Mouse (Mus musculus): Measurements from ENCODE around the gene Pde10a.

The Pde10a gene

DNA sequence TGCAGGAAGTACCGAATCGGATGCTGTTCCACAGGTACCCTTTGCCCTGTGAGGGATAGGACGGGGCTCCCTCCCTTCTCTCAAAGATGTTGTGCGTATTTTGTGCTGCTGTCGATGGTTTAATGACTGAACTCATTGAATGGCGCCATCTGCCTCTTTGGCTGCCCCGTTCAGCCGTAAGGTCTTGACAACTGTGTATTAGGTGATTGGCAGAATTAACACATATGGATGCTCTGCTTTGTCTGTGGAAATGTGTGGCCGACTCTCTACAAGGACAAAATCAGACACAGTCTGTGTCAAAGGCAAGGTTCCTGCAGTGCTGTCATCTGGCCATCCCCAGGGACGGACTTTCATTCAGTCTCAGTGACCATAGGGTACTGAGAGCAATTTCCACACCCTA is 372.6 kb downstream of the Pde10a start:
- DNase-seq: no peak

DNA sequence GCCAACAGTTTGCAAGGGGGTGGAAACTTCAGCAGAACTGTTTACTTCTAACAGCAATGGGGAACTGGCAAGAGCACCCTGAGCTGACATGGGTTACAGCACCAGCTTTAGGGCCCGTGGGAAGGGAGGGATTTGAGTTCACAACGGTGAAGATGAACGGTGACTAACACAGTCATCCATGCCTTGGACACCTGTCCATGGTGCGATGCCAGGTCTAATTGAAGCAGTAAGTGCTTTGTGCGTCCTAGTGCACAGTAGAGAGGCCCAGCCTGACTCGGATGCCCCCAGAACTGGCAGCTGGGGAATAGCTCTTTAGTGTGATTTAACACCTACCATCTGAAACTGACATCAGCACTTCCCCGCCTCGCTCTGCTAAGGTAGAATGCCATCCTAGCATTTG is 373.0 kb downstream of the Pde10a start:
- DNase-seq: no peak

DNA sequence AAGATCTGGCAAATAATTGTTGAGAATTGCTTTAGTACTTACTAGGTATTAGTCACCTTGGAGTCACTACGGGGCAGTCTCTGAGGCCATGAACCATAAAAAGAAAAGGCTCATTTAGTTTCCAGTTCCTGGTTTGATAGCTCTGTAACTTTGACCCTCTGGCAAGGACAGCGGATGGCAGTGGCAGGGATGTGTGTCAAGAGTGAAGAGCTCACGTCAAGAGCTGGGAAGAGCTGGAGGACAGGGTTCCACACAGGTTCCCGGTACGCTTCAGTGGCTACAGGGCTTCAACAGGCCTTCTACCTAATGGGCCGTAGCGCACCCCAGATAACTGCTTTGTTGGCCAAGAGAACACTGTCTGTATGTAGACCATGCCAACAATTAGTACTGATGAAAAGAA is 374.0 kb downstream of the Pde10a start:
- peak; percentile 27 to 29 for DNase-seq

DNA sequence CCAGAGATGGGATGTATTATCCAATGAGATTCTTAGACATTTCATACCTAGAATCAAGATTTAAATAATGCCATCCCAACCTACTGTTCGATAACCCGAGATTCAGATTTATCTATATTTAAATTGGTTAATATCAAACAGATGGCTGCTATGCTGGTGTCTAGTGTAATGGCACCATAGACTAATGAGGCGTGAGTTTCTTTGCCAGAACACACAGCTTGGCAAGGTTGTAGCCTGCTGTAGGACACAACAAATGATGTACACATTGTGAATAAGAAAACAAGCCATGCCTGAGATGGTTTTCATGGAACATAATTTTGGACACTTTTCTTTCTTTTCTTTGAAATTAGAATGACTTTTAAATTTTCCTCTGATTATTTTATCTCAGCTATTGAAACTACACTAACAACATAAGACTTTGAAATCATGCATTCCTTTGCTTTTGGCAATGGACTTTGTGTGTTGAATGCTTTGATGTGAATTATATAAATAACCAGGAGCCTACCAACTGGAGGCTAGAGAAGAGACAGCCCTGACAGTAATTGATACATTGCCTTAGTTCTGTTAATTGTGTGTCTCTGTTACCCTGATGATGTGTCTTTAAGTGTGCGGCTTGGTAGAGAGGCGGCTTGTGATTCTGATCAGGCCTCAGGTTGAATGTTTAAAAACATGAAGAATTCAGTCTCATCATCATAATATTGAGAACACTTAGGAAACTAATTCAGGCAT is 378.5 kb downstream of the Pde10a start:
- DNase-seq: no peak

DNA sequence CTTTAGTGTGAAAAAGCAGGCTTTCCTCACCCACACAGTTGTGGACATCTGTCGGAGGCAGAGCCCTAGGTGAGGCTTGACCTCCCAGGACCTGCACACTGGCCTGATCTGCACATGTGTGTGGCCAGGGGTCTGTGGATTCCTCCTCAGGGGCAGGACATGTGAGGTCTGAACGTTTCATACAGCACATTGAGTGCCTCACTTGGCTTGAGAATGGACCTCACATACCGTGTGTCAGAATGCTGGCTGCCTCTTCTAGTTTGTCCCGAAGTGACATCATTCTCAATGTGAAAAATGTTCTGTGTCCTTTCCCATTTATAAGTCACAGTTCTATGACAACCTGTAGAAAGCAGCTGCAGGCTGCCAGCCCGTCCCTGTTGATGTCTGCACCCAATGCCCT is 385.4 kb downstream of the Pde10a start:
- DNase-seq: no peak

DNA sequence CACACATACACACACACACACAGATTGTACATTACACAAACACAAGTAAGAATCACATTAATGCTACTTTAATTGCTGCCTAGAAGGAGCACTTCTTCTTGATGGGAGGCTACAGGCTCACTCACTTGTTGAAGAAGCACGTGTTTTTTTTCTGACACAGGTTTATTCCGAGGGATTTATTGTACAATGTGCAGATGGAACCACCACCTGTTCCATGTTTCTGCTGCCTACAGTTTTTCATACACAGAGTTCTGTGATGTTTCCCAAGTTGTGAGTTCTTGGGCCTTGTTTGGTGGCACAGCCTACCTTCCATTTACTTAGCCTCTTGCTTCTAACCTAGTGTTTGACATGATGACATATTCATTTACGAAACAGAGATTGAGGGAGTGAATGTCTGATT is 387.8 kb downstream of the Pde10a start:
- no peak for DNase-seq

DNA sequence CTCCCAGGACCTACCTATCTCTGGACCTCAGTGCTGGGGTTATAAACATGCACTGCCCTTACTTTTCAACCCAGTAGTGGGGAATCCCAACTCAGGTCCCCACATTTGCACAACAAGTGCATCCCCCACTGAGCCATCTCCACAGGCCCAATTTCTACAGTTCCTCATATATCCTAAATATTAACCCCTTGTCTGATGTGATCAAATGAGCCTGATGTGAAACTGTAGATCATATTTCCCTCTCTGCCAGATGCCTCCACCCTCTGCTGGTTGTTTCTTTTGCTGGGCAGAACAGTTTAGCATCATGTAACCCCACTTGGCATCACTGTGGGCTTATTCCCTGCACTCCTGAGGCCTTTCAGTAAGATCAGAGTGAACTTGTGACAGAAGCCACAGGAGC is 390.5 kb downstream of the Pde10a start:
- DNase-seq: no peak

DNA sequence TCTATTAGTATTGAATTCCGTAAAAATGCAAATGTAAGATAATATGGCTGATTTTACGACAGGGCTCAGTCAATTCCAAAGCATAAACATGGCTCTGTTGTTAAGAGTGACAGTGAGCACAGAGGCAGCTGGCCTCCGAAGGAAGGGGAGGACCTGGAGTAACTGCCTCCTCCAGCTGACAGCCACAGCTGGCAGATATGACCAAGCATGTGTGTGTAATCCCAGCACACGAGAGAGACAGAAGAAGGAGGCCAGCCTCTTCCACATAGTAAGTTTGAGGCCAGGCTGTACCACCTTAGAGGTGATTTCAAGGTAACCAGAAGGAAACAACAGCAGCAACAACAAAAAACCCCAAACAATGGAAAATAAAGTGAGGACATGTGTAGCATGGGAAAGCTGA is 397.9 kb downstream of the Pde10a start:
- DNase-seq: no peak

DNA sequence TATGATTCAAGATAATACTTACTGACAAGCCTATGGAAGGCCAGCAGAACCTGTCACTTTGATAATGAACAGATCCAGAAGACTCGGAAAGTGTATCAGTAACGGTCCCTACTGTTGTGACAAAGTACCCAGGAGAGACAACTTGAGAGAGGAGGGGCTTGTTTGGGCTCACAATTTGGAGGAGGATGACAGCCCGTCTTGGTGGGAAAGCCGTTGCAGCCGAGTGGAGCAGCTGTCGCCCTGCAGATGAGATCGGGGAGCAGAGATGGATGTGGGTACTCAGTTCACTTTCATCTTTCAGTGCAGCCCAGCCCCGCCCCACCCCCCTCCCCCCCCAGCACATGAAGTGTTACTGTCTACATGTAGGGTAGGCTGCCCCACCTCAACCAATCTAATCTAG is 398.6 kb downstream of the Pde10a start:
- DNase-seq: no peak

DNA sequence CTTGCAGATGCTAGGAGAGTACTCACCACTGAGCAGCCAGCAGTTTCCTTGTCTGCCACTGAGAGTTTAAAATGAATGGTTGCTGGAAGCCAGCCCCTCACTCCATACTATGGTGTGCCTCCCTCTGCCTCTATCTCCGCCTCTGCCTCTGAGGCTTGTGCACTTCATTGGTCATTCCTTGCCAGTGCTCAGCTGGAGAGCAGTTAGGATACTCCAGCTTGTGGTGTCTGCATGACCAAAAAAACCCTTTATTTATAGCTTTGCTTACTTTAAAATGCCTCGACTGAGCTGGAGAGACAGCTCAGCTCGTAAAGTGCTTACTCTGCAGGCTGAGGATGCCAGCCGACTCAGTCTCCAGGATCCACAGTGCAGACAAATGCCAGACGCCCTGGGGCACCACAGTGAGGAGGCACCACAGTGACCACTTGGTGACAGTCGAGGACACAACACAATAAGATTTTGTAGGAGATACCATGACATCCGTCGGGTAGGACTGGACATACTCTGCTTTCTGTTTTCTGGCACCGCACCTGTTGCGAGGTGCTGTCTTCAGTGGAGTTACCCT is 400.7 kb downstream of the Pde10a start:
- no peak for DNase-seq

DNA sequence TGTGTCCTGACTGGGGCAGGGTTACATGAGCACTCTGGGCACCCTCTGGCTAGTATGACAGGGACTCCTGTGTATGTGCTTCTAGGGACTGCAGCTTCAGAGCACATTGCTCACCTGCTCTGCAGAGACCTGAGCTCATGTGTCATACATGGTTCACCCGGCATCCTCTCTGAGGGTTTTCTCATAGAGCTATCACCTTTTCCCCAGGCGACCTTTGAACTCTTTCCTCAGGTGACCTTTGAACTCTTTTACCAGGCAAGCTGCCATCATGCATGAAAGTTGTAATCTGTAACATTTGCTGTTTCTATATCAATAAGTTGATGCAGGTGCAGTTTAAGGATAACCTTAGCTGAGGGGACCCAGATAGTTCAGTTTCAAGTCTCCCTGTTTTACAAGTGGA is 403.4 kb downstream of the Pde10a start:
- DNase-seq: peak; percentile 15 to 32

DNA sequence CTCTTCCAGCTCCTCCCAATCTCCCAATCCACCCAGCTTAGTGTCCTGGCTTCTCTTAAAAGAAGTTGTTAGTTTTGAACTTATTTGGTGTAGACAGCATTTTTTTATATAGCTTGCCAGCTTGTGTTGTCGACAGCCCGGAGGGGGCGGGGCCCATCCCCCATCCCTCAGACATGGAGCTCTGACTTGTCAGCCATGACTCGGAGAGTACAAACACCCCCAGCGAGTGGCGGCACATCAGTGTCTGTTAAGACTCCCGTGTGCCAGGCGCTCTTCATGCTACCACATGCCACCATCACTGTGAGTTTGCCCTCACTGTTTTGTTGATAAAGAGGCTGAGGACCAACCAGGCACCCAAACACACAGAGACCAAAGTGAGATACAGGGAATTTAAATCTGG is 404.5 kb downstream of the Pde10a start:
- DNase-seq: no peak

DNA sequence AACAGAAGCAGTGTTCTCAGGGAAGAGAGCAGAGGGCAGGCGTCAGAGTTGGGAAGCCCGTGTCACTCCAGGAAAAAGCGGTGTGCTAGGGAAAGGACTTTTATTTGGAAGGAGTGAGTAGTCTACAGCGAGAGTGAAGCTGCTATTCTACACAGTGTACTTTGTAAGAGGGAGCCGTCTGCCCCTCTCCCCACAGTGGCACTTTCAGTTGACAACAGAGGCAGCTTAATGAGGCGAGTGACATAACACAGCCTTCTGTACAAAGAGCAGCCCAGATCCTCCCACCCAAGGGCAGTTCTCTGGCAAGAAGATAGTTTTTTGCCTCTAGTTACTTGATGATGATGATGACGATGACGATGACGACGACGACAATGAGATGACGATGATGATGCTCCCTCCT is 410.4 kb downstream of the Pde10a start:
- DNase-seq: peak in 1 of 2 experiments; percentile 5

DNA sequence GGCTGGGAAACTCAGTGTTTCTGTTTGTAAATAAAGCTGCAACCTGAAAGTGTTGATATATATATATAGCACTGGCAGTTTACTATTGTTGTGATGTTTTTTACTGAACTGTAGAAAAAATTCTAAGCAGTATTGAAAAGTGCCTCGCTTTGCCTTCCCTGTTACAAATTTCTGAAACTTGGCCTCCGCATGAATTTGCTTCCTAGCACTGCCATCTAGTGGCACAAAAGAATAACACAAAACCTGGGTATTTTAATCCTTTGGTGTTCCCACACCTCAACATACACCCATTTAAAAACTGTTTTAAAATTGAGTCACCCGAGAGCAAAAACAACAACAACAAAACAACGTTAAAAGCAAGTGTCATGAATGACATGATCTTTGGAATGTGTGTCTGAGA is 411.4 kb downstream of the Pde10a start:
- peak; percentile 36 to 37 for DNase-seq

DNA sequence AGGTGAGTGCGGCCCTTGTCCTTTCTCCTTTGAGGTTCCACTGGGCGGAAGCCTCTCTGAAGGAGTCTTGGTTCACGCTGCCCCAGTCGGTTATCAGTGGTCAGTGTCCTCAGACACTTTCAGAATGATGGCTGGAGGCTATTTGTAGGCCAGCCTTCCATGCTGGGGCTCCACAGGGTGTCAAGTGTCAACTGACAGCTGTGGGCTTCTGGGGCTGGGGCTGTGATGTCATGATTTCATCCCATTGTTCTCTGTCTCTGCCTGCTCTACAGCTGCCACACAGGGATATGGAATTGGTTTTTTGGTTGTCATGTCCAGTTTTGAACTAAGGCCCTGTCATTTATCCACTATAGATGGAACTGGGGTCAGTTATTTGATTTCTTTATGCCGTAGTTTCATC is 426.4 kb downstream of the Pde10a start:
- no peak for DNase-seq

DNA sequence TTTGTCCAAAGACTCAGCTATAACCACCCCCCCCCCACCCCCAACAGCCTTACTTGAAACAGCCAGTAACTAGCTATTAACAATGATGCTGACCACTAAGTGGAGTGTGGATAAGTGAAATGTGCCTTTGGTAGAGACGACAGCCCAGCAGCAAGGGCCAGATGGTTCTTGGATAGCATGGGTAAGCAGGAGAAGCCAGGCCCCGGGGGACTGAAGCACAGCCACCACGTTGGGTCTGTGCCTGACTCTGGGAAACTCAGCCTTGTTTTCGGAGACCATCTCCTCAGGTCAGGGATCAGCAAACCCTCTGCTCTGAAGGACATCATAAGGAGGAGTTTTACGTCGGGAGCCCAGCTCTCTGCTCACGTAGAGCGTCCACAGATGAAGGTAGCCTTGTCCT is 427.8 kb downstream of the Pde10a start:
- no peak for DNase-seq

DNA sequence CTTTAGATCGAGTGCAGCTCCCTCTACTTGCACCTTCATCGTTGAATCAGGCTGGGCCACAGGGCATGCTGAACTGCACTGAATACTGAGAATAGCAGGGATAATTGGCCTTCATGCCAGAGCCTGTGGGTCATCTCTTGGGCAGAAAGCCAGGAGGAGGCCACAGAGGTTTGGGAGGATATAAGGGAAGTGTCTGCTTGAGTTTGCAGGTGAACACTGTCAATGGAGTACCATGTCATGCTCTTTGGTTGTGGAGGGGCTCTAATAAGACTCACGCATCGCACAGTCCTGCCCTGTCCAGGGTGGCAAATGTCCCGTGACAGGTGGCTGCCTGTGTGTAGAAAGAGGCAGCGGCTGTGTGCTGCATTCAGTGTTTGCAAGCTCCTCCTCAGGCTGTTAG is 433.0 kb downstream of the Pde10a start:
- no peak for DNase-seq

DNA sequence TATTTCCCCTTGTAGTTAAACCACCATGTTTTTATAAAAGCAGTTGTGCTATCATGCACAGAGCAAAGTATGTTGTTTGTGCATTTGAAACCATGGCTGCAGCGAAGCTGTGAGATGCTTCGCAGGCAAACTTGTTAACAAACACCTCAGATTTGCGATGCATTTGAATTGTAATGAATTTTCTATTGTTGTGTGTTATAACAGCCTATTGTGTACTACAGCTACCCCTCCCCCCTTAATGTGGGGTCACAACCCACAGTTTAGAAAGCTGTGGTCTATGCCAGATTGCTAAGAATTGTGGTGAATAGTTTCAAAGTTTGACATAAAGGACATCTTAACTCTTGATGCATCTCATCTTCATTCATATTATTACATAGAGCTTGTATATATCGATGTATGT is 435.2 kb downstream of the Pde10a start:
- no peak for DNase-seq

DNA sequence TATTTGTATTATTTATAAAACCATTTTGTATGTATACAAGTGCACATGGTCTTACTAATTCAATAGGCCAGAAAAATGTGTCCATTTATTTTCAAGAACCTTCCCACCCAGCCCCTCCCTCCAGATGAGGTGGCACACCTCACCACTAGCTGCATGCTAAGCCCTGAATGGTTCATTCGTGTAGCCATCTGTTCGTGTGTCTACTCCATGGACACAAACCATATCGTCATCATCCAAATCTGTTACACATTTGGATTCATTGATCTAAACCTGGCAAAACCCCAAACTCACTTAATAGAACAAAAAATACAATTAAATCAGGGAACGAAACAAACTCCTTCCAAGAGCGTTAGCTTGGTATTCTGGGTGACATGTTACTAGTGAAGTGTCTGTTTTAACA is 435.9 kb downstream of the Pde10a start:
- DNase-seq: no peak

DNA sequence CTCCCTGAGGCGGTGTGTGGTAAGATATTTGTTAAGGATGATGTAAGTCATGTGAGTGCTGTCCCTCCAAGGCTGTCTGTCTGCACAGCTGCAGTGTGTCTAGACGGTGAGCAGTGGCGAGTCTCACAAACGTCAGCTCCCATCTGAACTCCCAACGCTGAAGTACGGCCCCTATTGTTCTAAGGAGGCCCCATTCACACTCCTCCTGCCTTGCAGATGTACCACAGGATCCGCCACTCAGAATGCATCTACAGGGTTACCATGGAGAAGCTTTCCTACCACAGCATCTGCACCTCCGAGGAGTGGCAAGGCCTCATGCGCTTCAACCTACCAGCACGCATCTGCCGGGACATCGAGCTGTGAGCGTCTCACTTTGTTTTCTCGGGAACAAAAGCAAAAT is 436.5 kb downstream of the Pde10a start:
- DNase-seq: no peak

DNA sequence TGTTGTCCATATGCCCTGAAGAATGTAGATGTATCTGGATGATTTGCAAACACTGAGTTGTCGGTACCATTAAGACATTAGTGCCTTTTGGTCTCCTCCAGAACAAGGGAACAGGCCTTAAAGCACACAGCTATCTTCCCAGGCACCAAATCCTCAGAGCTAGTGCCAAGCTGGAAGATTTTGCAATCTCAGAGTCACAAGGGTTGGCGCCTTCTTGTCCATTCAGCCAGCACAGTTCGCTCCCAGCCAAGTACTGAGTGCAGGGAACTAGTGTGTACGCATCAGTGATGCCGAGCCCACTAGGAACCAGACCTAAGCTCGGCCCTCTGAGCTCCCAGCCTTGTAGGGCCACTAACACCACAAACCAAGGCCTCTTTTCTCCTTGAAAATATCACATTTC is 440.0 kb downstream of the Pde10a start:
- no peak for DNase-seq

DNA sequence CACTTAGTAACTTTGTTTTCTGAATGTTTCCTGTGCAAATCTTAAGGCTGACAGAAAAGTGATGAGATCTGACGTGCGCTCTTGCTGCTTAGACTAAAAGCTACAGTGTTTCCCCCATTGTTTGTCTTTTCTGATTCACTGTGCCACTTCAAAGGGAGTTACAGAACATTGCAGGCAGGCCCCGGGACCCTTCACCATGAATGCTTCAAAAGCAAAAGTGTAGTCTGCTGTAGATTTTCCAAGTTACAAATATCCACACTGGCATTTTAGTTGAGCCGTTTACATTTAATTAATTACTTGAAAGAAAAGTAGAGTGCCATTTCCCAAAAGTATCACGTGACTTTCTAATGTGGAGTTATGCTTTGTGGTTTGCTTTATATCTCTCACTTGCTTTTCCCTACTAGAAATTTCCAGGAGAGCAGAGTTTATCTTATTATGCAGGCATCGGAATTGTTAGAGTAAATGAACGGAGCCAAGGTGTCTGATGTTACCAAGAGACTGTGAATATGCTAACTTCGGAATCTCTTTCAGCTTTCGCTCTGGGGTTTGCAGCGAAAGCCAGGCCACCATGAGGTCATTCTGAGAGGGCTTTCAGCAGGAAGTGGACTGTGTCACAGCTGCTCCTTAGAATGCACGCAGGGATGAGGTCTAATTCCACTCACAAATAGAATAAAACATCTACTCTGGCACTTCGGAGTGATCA is 447.1 kb downstream of the Pde10a start:
- no peak for DNase-seq

DNA sequence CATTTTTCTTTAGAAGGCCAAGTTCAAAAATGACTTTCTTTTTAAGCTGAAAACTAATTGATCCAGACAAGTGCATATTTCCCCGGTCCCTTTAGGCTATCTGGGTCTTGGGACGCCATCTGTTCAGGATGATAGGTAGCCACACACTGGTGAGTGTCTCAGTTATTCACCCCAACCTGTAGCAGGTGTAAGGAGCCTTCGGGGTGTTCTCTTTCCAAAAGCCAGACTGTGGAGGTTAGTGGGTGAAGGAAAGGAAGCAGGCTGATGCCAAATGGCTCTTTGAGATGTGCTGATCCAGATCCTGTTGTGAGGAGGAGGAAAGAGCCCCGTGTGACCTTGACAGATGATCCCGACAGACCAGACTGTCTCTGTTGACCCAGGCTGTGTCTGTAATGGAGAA is 448.2 kb downstream of the Pde10a start:
- no peak for DNase-seq

DNA sequence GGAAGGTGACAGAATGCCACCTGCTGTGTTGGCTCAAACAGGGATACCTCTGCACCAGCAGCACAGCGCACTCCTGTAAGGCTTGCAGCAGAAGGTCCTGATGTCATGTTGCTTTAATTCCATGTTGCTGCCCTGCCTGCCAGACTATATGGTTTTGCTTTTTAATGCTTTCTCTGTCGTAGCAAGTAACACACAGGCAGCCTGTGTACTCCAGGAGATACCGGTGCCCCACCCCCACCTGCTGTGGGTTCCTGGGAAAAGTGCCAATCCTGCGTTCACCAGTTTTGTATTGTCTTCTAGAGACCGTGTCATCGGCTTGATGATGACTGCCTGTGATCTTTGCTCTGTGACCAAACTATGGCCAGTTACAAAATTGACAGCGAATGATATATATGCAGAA is 449.3 kb downstream of the Pde10a start:
- DNase-seq: peak in 1 of 2 experiments; percentile 12
